Mouse (Mus musculus): ENCODE results near the gene Bclaf3. TPM values are rescaled to one million over a fixed set of nuclear protein-coding genes. Genes with fewer than 3 reads are reported as not detected.
"Not testable (repeated sequence)": the region's sequence is repeated elsewhere in the genome, so short reads cannot be mapped to it uniquely, and the experiment has no call there.

The Bclaf3 gene
- total RNA-seq (2014; fragmentation: Nextera tagmentation), result 30.2 and 44.1 TPM in 2 replicates
- total RNA-seq (2017), result 59.3 and 60.9 TPM in 2 replicates

- ATAC-seq (replicated peaks; ENCODE audit: low FRiP score, low TSS enrichment, poor library complexity, severe bottlenecking), result no peak
These were observed at the start of gene Bclaf3 for GRCm38 (mm10) chrX:159526388-159526787. Gene Bclaf3, plus strand, starts transcription at chrX:159526688.

- ATAC-seq (replicated peaks; ENCODE audit: low FRiP score, low TSS enrichment, poor library complexity, severe bottlenecking), result not testable (repeated sequence)
These were observed 48.1 kb upstream of the Bclaf3 start for GRCm38 (mm10) chrX:159478243-159478940.

- ATAC-seq (replicated peaks; ENCODE audit: low FRiP score, low TSS enrichment, poor library complexity, severe bottlenecking), result no peak
These were observed 42.2 kb upstream of the Bclaf3 start for GRCm38 (mm10) chrX:159484247-159484646.

- ATAC-seq (replicated peaks; ENCODE audit: low FRiP score, low TSS enrichment, poor library complexity, severe bottlenecking), result no peak
These were observed 23.3 kb upstream of the Bclaf3 start for GRCm38 (mm10) chrX:159503181-159503580.

- peak; percentile 45 for ATAC-seq (replicated peaks; ENCODE audit: low FRiP score, low TSS enrichment, poor library complexity, severe bottlenecking)
These were observed 18.0 kb upstream of the Bclaf3 start for GRCm38 (mm10) chrX:159508331-159509036.

- peak; percentile 66 for ATAC-seq (replicated peaks; ENCODE audit: low FRiP score, low TSS enrichment, poor library complexity, severe bottlenecking)
These were observed 17.4 kb upstream of the Bclaf3 start for GRCm38 (mm10) chrX:159509042-159509441.

GRCm38 (mm10) chrX:159509847-159510715, 16.4 kb upstream of the Bclaf3 start:
- ATAC-seq (replicated peaks; ENCODE audit: low FRiP score, low TSS enrichment, poor library complexity, severe bottlenecking), result no peak

GRCm38 (mm10) chrX:159510716-159511051, 15.8 kb upstream of the Bclaf3 start:
- no peak for ATAC-seq (replicated peaks; ENCODE audit: low FRiP score, low TSS enrichment, poor library complexity, severe bottlenecking)

GRCm38 (mm10) chrX:159515599-159515998, 10.9 kb upstream of the Bclaf3 start:
- no peak for ATAC-seq (replicated peaks; ENCODE audit: low FRiP score, low TSS enrichment, poor library complexity, severe bottlenecking)

- ATAC-seq (replicated peaks; ENCODE audit: low FRiP score, low TSS enrichment, poor library complexity, severe bottlenecking), result no peak
These were observed 4.7 kb upstream of the Bclaf3 start for GRCm38 (mm10) chrX:159521780-159522179.

GRCm38 (mm10) chrX:159522651-159523050, 3.8 kb upstream of the Bclaf3 start:
- ATAC-seq (replicated peaks; ENCODE audit: low FRiP score, low TSS enrichment, poor library complexity, severe bottlenecking), result no peak

GRCm38 (mm10) chrX:159532427-159532810, 5.9 kb downstream of the Bclaf3 start:
- peak; percentile 98 for ATAC-seq (replicated peaks; ENCODE audit: low FRiP score, low TSS enrichment, poor library complexity, severe bottlenecking)

- 0 out of 2 replicates have a peak, but pooled peaks have one; percentile 30 for ATAC-seq (replicated peaks; ENCODE audit: low FRiP score, low TSS enrichment, poor library complexity, severe bottlenecking)
These were observed 6.4 kb downstream of the Bclaf3 start for GRCm38 (mm10) chrX:159532811-159533462.

- ATAC-seq (replicated peaks; ENCODE audit: low FRiP score, low TSS enrichment, poor library complexity, severe bottlenecking), result no peak
These were observed 15.4 kb downstream of the Bclaf3 start for GRCm38 (mm10) chrX:159541936-159542335.

- no peak; the same call in 1 of the 2 replicates for ATAC-seq (replicated peaks; ENCODE audit: low FRiP score, low TSS enrichment, poor library complexity, severe bottlenecking)
These were observed 20.6 kb downstream of the Bclaf3 start for GRCm38 (mm10) chrX:159547093-159547492.

GRCm38 (mm10) chrX:159584738-159585137, 58.2 kb downstream of the Bclaf3 start:
- not testable (repeated sequence) for ATAC-seq (replicated peaks; ENCODE audit: low FRiP score, low TSS enrichment, poor library complexity, severe bottlenecking)

- ATAC-seq (replicated peaks; ENCODE audit: low FRiP score, low TSS enrichment, poor library complexity, severe bottlenecking), result no peak
These were observed 65.1 kb downstream of the Bclaf3 start for GRCm38 (mm10) chrX:159591633-159592032.

- peak; percentile 94 for ATAC-seq (replicated peaks; ENCODE audit: low FRiP score, low TSS enrichment, poor library complexity, severe bottlenecking)
These were observed 71.0 kb downstream of the Bclaf3 start for GRCm38 (mm10) chrX:159597502-159597901.

GRCm38 (mm10) chrX:159604832-159605231, 78.3 kb downstream of the Bclaf3 start:
- no peak for ATAC-seq (replicated peaks; ENCODE audit: low FRiP score, low TSS enrichment, poor library complexity, severe bottlenecking)

All from megakaryocyte-erythroid progenitor cell, adult 5-6 weeks (primary cell).